Mouse (Mus musculus): ENCODE data around the gene Nxph1. TPM values are rescaled to one million over a fixed set of nuclear protein-coding genes. Genes with fewer than 3 reads are reported as not detected.
A peak's percentile ranks its signal among the peaks of the same experiment; 100 is the strongest.

Nxph1 gene
- polyA plus RNA-seq, 1 experiment from 2014 or later, result 12.8 TPM

DNA sequence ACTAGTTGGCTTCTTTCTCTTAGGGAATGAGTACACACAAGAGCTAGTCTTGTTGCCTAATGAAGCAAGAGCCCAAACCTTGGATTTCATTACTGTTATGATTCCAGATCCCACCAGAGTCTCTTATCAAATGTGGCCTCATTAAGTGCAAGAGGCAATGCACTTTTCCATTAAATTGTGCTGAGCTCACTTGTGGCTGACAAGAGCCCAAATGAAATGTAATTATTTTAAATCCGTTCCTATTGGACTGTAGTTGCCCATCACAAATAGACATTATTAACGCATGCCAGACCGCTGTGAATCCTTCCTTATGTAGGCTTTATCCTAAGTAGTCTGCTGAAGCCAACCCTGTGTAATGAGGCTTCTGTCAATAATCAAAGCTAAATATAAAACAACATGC lies 118.2 kb downstream of the Nxph1 start:
- Histone ChIP-seq H3K36me3 (ENCODE audit: control insufficient read depth, insufficient read depth, low read length) (no peaks in the 10 kb centered on the region), H3K9ac (ENCODE audit: low read depth, low read length) (no peak overlapping the region), H3K4me2 (replicated peaks; ENCODE audit: low read depth, low read length) (no peak overlapping the region), H3K4me1 (replicated peaks; ENCODE audit: control insufficient read depth, insufficient read depth, low read length) (no peaks in the 10 kb centered on the region), H3K4me3 (ENCODE audit: low read depth, low read length) (no peak overlapping the region), H3K9me3 (ENCODE audit: control insufficient read depth, low read length) (no peaks in the 10 kb centered on the region), H3K27me3 (ENCODE audit: control insufficient read depth, insufficient read depth, low read length) (no peaks in the 10 kb centered on the region), H3K27ac (ENCODE audit: low read depth, low read length) (no peak overlapping the region)
- DNase-seq (ENCODE audit: low spot score) (no peak), ATAC-seq (ENCODE audit: low FRiP score) (no peak)
- 70% methylated on average over 3 of the region's 3 CpGs for WGBS

- 71% methylated on average over 7 of the region's 7 CpGs for WGBS
- H3K4me2 ChIP-seq (replicated peaks; ENCODE audit: low read depth, low read length), result no peak overlapping the region
- H3K4me3 ChIP-seq (ENCODE audit: low read depth, low read length), result no peak overlapping the region
- DNase-seq (ENCODE audit: low spot score), result peak; percentile 34
- H3K9ac ChIP-seq (ENCODE audit: low read depth, low read length), result no peak overlapping the region
- H3K36me3 ChIP-seq (ENCODE audit: control insufficient read depth, insufficient read depth, low read length), result no peaks in the 10 kb centered on the region
- H3K27ac ChIP-seq (ENCODE audit: low read depth, low read length), result no peak overlapping the region
- no peaks in the 10 kb centered on the region for H3K9me3 ChIP-seq (ENCODE audit: control insufficient read depth, low read length)
- no peaks in the 10 kb centered on the region for H3K27me3 ChIP-seq (ENCODE audit: control insufficient read depth, insufficient read depth, low read length)
- ATAC-seq (ENCODE audit: low FRiP score), result peak; percentile 59; the same call in 1 of the 2 replicates
- no peaks in the 10 kb centered on the region for H3K4me1 ChIP-seq (replicated peaks; ENCODE audit: control insufficient read depth, insufficient read depth, low read length)
Measured at GRCm38 (mm10) chr6:9069913-9070312, 121.7 kb downstream of the Nxph1 start.

- H3K9me3 ChIP-seq (ENCODE audit: control insufficient read depth, low read length), result no peaks in the 10 kb centered on the region
- H3K4me2 ChIP-seq (replicated peaks; ENCODE audit: low read depth, low read length), result no peak overlapping the region
- ATAC-seq (ENCODE audit: low FRiP score) (no peak), DNase-seq (ENCODE audit: low spot score) (no peak)
- no peak overlapping the region for H3K27ac ChIP-seq (ENCODE audit: low read depth, low read length)
- H3K4me3 ChIP-seq (ENCODE audit: low read depth, low read length), result no peak overlapping the region
- H3K27me3 ChIP-seq (ENCODE audit: control insufficient read depth, insufficient read depth, low read length), result no peaks in the 10 kb centered on the region
- 77% methylated on average over 2 of the region's 2 CpGs for WGBS
- H3K4me1 ChIP-seq (replicated peaks; ENCODE audit: control insufficient read depth, insufficient read depth, low read length), result no peaks in the 10 kb centered on the region
- no peak overlapping the region for H3K9ac ChIP-seq (ENCODE audit: low read depth, low read length)
- no peaks in the 10 kb centered on the region for H3K36me3 ChIP-seq (ENCODE audit: control insufficient read depth, insufficient read depth, low read length)
Measured at GRCm38 (mm10) chr6:9076463-9076862, 128.2 kb downstream of the Nxph1 start.

GRCm38 (mm10) chr6:9077793-9078689 lies 129.8 kb downstream of the Nxph1 start:
- 79% methylated on average over 4 of the region's 4 CpGs for WGBS
- ATAC-seq (ENCODE audit: low FRiP score) (no peak), DNase-seq (ENCODE audit: low spot score) (no peak)
- no peaks in the 10 kb centered on the region for H3K9me3 ChIP-seq (ENCODE audit: control insufficient read depth, low read length)
- no peaks in the 10 kb centered on the region for H3K4me1 ChIP-seq (replicated peaks; ENCODE audit: control insufficient read depth, insufficient read depth, low read length)
- no peak overlapping the region for H3K27ac ChIP-seq (ENCODE audit: low read depth, low read length)
- no peaks in the 10 kb centered on the region for H3K36me3 ChIP-seq (ENCODE audit: control insufficient read depth, insufficient read depth, low read length)
- H3K27me3 ChIP-seq (ENCODE audit: control insufficient read depth, insufficient read depth, low read length), result no peaks in the 10 kb centered on the region
- H3K9ac ChIP-seq (ENCODE audit: low read depth, low read length), result no peak overlapping the region
- no peak overlapping the region for H3K4me3 ChIP-seq (ENCODE audit: low read depth, low read length)
- no peak overlapping the region for H3K4me2 ChIP-seq (replicated peaks; ENCODE audit: low read depth, low read length)

- ATAC-seq (ENCODE audit: low FRiP score) (no peak), DNase-seq (ENCODE audit: low spot score) (no peak)
- no peaks in the 10 kb centered on the region for H3K9me3 ChIP-seq (ENCODE audit: control insufficient read depth, low read length)
- H3K4me1 ChIP-seq (replicated peaks; ENCODE audit: control insufficient read depth, insufficient read depth, low read length), result no peaks in the 10 kb centered on the region
- no peaks in the 10 kb centered on the region for H3K36me3 ChIP-seq (ENCODE audit: control insufficient read depth, insufficient read depth, low read length)
- no peaks in the 10 kb centered on the region for H3K27me3 ChIP-seq (ENCODE audit: control insufficient read depth, insufficient read depth, low read length)
- H3K4me3 ChIP-seq (ENCODE audit: low read depth, low read length), result no peak overlapping the region
- 78% methylated on average over 3 of the region's 3 CpGs for WGBS
- no peak overlapping the region for H3K27ac ChIP-seq (ENCODE audit: low read depth, low read length)
- no peak overlapping the region for H3K9ac ChIP-seq (ENCODE audit: low read depth, low read length)
- H3K4me2 ChIP-seq (replicated peaks; ENCODE audit: low read depth, low read length), result no peak overlapping the region
Measured at GRCm38 (mm10) chr6:9083851-9084250, 135.6 kb downstream of the Nxph1 start.

GRCm38 (mm10) chr6:9097345-9097744 lies 149.1 kb downstream of the Nxph1 start:
- Histone ChIP-seq H3K4me2 (replicated peaks; ENCODE audit: low read depth, low read length) (no peak overlapping the region), H3K27me3 (ENCODE audit: control insufficient read depth, insufficient read depth, low read length) (no peaks in the 10 kb centered on the region), H3K4me3 (ENCODE audit: low read depth, low read length) (no peak overlapping the region), H3K9me3 (ENCODE audit: control insufficient read depth, low read length) (no peaks in the 10 kb centered on the region), H3K36me3 (ENCODE audit: control insufficient read depth, insufficient read depth, low read length) (no peaks in the 10 kb centered on the region), H3K4me1 (replicated peaks; ENCODE audit: control insufficient read depth, insufficient read depth, low read length) (no peaks in the 10 kb centered on the region), H3K9ac (ENCODE audit: low read depth, low read length) (no peak overlapping the region), H3K27ac (ENCODE audit: low read depth, low read length) (no peak overlapping the region)
- DNase-seq (ENCODE audit: low spot score) (no peak), ATAC-seq (ENCODE audit: low FRiP score) (no peak)
- WGBS, result 90% methylated on average over 2 of the region's 2 CpGs

GRCm38 (mm10) chr6:9107366-9107765 lies 159.1 kb downstream of the Nxph1 start:
- no peaks in the 10 kb centered on the region for H3K9me3 ChIP-seq (ENCODE audit: control insufficient read depth, low read length)
- DNase-seq (ENCODE audit: low spot score), result no peak
- ATAC-seq (ENCODE audit: low FRiP score), result no peak

GRCm38 (mm10) chr6:9119136-9119535 lies 170.9 kb downstream of the Nxph1 start:
- Histone ChIP-seq H3K27me3 (ENCODE audit: control insufficient read depth, insufficient read depth, low read length) (no peaks in the 10 kb centered on the region), H3K4me2 (replicated peaks; ENCODE audit: low read depth, low read length) (no peak overlapping the region), H3K36me3 (ENCODE audit: control insufficient read depth, insufficient read depth, low read length) (no peaks in the 10 kb centered on the region), H3K27ac (ENCODE audit: low read depth, low read length) (no peak overlapping the region), H3K9ac (ENCODE audit: low read depth, low read length) (no peak overlapping the region), H3K4me1 (replicated peaks; ENCODE audit: control insufficient read depth, insufficient read depth, low read length) (no peaks in the 10 kb centered on the region), H3K9me3 (ENCODE audit: control insufficient read depth, low read length) (no peaks in the 10 kb centered on the region), H3K4me3 (ENCODE audit: low read depth, low read length) (no peak overlapping the region)
- WGBS, result 84% methylated on average over 2 of the region's 2 CpGs
- ATAC-seq (ENCODE audit: low FRiP score), result no peak
- DNase-seq (ENCODE audit: low spot score), result no peak

More at GRCm38 (mm10) chr6:9107366-9107765, 159.1 kb downstream of the Nxph1 start:
- no peak overlapping the region for H3K9ac ChIP-seq (ENCODE audit: low read depth, low read length)
- H3K27ac ChIP-seq (ENCODE audit: low read depth, low read length), result no peak overlapping the region
- H3K4me3 ChIP-seq (ENCODE audit: low read depth, low read length), result no peak overlapping the region
- H3K4me1 ChIP-seq (replicated peaks; ENCODE audit: control insufficient read depth, insufficient read depth, low read length), result no peaks in the 10 kb centered on the region
- H3K4me2 ChIP-seq (replicated peaks; ENCODE audit: low read depth, low read length), result no peak overlapping the region
- no peaks in the 10 kb centered on the region for H3K36me3 ChIP-seq (ENCODE audit: control insufficient read depth, insufficient read depth, low read length)
- H3K27me3 ChIP-seq (ENCODE audit: control insufficient read depth, insufficient read depth, low read length), result no peaks in the 10 kb centered on the region

GRCm38 (mm10) chr6:9124321-9124914 lies 176.2 kb downstream of the Nxph1 start:
- H3K36me3 ChIP-seq (ENCODE audit: control insufficient read depth, insufficient read depth, low read length), result no peaks in the 10 kb centered on the region
- H3K4me1 ChIP-seq (replicated peaks; ENCODE audit: control insufficient read depth, insufficient read depth, low read length), result no peaks in the 10 kb centered on the region
- DNase-seq (ENCODE audit: low spot score) (no peak), ATAC-seq (ENCODE audit: low FRiP score) (no peak)
- H3K9me3 ChIP-seq (ENCODE audit: control insufficient read depth, low read length), result no peaks in the 10 kb centered on the region
- no peak overlapping the region for H3K27ac ChIP-seq (ENCODE audit: low read depth, low read length)
- no peak overlapping the region for H3K4me3 ChIP-seq (ENCODE audit: low read depth, low read length)
- H3K9ac ChIP-seq (ENCODE audit: low read depth, low read length), result no peak overlapping the region
- no peaks in the 10 kb centered on the region for H3K27me3 ChIP-seq (ENCODE audit: control insufficient read depth, insufficient read depth, low read length)
- WGBS, result 89% methylated on average over 12 of the region's 12 CpGs
- H3K4me2 ChIP-seq (replicated peaks; ENCODE audit: low read depth, low read length), result no peak overlapping the region

All from hindbrain, embryonic 11.5 days (tissue).